ENCODE assay signal across 8 mouse cellular contexts in the genomic region with DNA sequence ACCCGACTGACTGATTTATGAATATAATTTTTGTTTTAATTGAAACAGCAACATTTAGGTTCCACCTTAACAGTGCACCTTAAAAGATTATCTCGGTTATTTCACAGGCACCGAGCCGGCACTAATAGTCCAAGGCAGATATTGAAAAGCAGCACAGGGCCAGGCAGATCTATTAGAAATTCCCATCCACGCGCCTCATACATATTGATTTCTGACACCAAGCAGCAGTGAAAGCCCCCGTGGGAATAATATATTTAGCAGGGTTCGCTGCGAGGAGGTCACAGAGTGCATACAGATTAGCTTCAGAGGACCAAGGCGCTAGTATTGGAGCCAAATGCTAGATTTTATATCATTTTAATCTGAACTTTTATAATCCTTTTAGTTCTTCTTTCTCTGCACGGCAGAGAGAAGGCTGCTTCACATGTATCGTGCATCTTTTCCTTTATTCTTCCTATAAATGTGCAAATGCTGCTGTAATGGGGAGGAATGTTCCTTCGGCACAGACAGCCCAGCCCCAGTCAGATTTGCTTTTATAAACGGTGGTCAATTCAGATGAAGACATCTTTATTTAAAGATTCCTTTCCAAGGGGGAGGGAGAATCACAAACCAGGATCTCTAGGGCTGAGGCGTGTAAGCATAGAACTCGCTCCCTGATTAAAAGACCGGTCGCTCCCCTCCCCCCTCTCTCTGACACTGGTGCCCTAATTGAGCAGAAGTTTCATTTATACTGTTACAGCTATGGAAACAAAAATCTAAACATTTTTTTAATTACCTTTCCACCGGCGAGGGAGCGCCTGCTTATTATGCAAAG.
A peak's percentile ranks its signal among the peaks of the same experiment; 100 is the strongest.
DNase-seq lines count a peak whose midpoint lies in the region.

No protein-coding gene starts in this region.

- peak; percentile 6 for DNase-seq in layer of hippocampus, adult 11-12 months (ENCODE audit: low spot score)
- DNase-seq in layer of hippocampus, adult 9-11 months = no peak
- peak; percentile 40 to 49 for DNase-seq in cerebellum, postnatal 14 days
- peak; percentile 7 to 31 for DNase-seq in frontal cortex, adult 2 months (ENCODE audit: extremely low spot score in 1 of 2, low spot score in 1 of 2)
- DNase-seq in left cerebral cortex, postnatal 25 days (ENCODE audit: low spot score in 2 of 2) = peak; percentile 20 to 27
- peak; percentile 70 for DNase-seq in retina, postnatal 1 day
- no peak for DNase-seq in spleen, adult 12 weeks (ENCODE audit: low spot score)
- DNase-seq in spleen, postnatal 36 days (ENCODE audit: low spot score in 2 of 2) = no peak

- intact Hi-C loops in left cerebral cortex, postnatal 25 days (cut with DNase I) = no loop called here

Comparison
In these comparisons a context has a peak if more than half of its experiments do, and no peak if none do; other contexts are left out.
1. DNase-seq: peak in layer of hippocampus, adult 11-12 months (single experiment), cerebellum, postnatal 14 days (2 of 2), frontal cortex, adult 2 months (2 of 2), left cerebral cortex, postnatal 25 days (2 of 2) and retina, postnatal 1 day (single experiment); none in layer of hippocampus, adult 9-11 months (single experiment), spleen, adult 12 weeks (single experiment) and spleen, postnatal 36 days (0 of 2).